Mouse (Mus musculus): ENCODE measurements around the gene Magi1. TPM values are rescaled to one million over a fixed set of nuclear protein-coding genes. Genes with fewer than 3 reads are reported as not detected.

Gene Magi1
- polyA plus RNA-seq, 1 experiment: 3.4 TPM

DNA sequence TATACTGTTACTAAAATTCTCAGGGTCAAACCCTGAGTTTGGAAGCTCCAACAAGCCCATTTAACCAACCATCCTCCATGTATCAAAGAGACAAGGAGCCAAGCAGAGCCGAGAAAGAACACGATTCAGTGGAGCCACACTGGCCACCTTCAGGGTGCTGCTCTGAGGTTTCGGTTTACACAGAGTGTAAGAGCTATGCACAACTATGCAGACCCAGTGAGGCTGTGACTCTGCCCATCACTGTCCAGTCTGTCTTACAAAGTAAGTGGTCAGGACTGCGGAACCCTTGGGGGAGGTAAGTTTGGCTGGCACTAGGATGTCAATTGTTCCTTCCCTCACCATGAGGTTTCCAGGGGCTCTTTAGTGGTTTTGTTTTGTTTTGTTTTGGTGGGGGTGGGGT, 465.2 kb downstream of the Magi1 start:
- H3K79me2 ChIP-seq (ENCODE audit: control insufficient read depth, insufficient read depth): no peaks in the 10 kb centered on the region
- no peak overlapping the region for H3K4me3 ChIP-seq
- no peaks in the 10 kb centered on the region for H3K36me3 ChIP-seq (ENCODE audit: control insufficient read depth, insufficient read depth)
- H3K27me3 ChIP-seq (ENCODE audit: control insufficient read depth, insufficient read depth, insufficient read length): no peaks in the 10 kb centered on the region
- no peak for TF ChIP-seq SRF (IDR thresholded peaks at IDR 0.05; ENCODE audit: control insufficient read depth, insufficient read length, low read depth)
- TF ChIP-seq E2F4 (IDR thresholded peaks at IDR 0.05; ENCODE audit: insufficient read depth): no peak
- no peak for TF ChIP-seq POLR2A (IDR thresholded peaks at IDR 0.05; ENCODE audit: insufficient read length, low read depth)
- no peak for TF ChIP-seq USF1 (IDR thresholded peaks at IDR 0.05; ENCODE audit: low read depth)
- TF ChIP-seq TCF12 (IDR thresholded peaks at IDR 0.05; ENCODE audit: insufficient read depth, poor library complexity, severe bottlenecking): no peak
- no peak for TF ChIP-seq CEBPB (IDR thresholded peaks at IDR 0.05; ENCODE audit: insufficient read depth, poor library complexity, severe bottlenecking)
- no peak for TF ChIP-seq MAX (IDR thresholded peaks at IDR 0.05; ENCODE audit: low read depth)
- H3K4me2 ChIP-seq (ENCODE audit: low read depth): no peak overlapping the region
- H3ac ChIP-seq (ENCODE audit: control insufficient read depth, insufficient read length): no peak overlapping the region

DNA sequence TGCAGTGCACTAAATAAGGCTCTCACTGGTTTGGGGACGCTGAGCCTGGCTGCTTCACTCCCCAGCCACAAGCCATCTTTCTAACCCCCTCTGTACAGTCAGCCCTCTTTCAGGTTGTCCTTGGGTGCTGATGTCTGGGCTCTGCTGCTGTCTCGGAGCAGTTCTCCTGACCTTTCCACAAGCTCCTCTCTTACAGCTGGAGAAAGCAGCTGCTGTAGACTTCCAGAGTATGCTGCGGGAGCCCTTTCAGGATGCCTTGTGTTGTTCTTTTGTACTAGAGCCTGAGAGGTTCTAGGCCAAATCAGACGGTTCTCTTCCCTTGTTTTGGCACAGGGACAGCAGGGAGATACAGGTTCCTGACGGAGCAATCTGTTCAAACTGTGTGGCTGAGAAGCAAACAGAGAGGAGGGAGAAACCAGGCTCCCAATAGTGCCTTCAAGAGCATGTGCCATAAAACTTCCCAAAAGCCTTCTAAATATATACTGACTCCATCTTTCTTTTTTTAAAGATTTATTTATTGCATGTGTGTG, 478.2 kb downstream of the Magi1 start:
- Histone ChIP-seq H3K4me3 (no peak overlapping the region), H3ac (ENCODE audit: control insufficient read depth, insufficient read length) (no peak overlapping the region), H3K79me2 (ENCODE audit: control insufficient read depth, insufficient read depth) (no peaks in the 10 kb centered on the region), H3K27me3 (ENCODE audit: control insufficient read depth, insufficient read depth, insufficient read length) (no peaks in the 10 kb centered on the region), H3K36me3 (ENCODE audit: control insufficient read depth, insufficient read depth) (no peaks in the 10 kb centered on the region), H3K4me2 (ENCODE audit: low read depth) (no peak overlapping the region)
- TF ChIP-seq MYOD1 (IDR thresholded peaks at IDR 0.05; ENCODE audit: control insufficient read depth in 1 of 3, insufficient read length in 2 of 3, low read depth in 2 of 3): no peak
- TF ChIP-seq SRF (IDR thresholded peaks at IDR 0.05; ENCODE audit: control insufficient read depth, insufficient read length, low read depth): no peak
- TF ChIP-seq USF1 (IDR thresholded peaks at IDR 0.05; ENCODE audit: low read depth): no peak
- TF ChIP-seq POLR2AphosphoS2 (IDR thresholded peaks at IDR 0.05; ENCODE audit: insufficient read length, low read depth): no peak
- no peak for TF ChIP-seq TCF12 (IDR thresholded peaks at IDR 0.05; ENCODE audit: insufficient read depth, poor library complexity, severe bottlenecking)
- no peak for TF ChIP-seq E2F4 (IDR thresholded peaks at IDR 0.05; ENCODE audit: insufficient read depth)
- no peak for TF ChIP-seq MAX (IDR thresholded peaks at IDR 0.05; ENCODE audit: low read depth)

DNA sequence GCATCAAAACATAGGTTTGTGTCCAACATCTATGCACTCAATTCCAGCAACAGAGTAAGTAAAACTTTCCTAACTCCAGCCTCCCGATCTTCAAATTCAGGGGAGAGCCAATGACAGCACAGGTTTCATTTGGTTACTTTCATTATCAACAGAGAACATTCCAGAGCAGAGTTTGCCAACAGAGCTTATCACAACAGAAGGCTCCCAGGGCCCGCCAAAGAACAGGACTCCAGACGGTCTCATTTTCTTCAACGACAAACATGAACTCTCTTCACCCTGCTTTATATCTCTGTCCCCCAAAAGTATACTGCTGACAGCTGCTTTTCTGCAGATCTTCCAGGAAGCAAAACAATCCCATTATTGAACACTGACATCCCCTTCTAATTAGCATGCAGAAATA, 481.3 kb downstream of the Magi1 start:
- Histone ChIP-seq H3K27me3 (ENCODE audit: control insufficient read depth, insufficient read depth, insufficient read length) (no peaks in the 10 kb centered on the region), H3K36me3 (ENCODE audit: control insufficient read depth, insufficient read depth) (no peaks in the 10 kb centered on the region), H3K4me2 (ENCODE audit: low read depth) (no peak overlapping the region), H3K79me2 (ENCODE audit: control insufficient read depth, insufficient read depth) (no peaks in the 10 kb centered on the region), H3ac (ENCODE audit: control insufficient read depth, insufficient read length) (no peak overlapping the region), H3K4me3 (no peak overlapping the region)
- TF ChIP-seq POLR2A (IDR thresholded peaks at IDR 0.05; ENCODE audit: insufficient read length, low read depth) (no peak), MAX (IDR thresholded peaks at IDR 0.05; ENCODE audit: low read depth) (no peak)

DNA sequence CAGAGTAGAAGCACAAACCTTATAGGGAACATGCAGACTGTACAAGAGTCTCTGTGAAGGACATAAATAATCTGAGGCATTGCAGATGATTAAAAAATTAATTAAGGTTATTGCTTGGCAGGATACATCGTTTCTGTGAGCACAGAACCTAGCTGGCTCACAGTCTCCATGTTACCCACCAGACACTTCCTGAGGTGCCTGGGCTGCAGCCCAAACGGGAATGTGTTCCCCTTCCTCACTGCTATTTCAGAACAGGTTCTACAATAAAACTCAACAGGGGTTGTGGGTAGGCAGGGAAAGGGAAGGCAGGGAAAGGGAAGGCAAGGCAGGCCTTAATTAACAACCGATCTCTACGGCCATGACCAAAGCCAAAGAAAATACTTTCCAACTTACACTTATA, 483.3 kb downstream of the Magi1 start:
- H3K79me2 ChIP-seq (ENCODE audit: control insufficient read depth, insufficient read depth): no peaks in the 10 kb centered on the region
- no peak overlapping the region for H3ac ChIP-seq (ENCODE audit: control insufficient read depth, insufficient read length)
- no peaks in the 10 kb centered on the region for H3K36me3 ChIP-seq (ENCODE audit: control insufficient read depth, insufficient read depth)
- no peak overlapping the region for H3K4me2 ChIP-seq (ENCODE audit: low read depth)
- H3K4me3 ChIP-seq: no peak overlapping the region
- TF ChIP-seq MAX (IDR thresholded peaks at IDR 0.05; ENCODE audit: low read depth): no peak
- TF ChIP-seq TCF3 (IDR thresholded peaks at IDR 0.05; ENCODE audit: insufficient read length, low read depth): no peak
- TF ChIP-seq POLR2AphosphoS2 (IDR thresholded peaks at IDR 0.05; ENCODE audit: insufficient read length, low read depth): no peak
- TF ChIP-seq REST (IDR thresholded peaks at IDR 0.05; ENCODE audit: insufficient read depth, insufficient read length): no peak
- TF ChIP-seq POLR2A (IDR thresholded peaks at IDR 0.05; ENCODE audit: insufficient read length, low read depth): no peak
- no peak for TF ChIP-seq E2F4 (IDR thresholded peaks at IDR 0.05; ENCODE audit: insufficient read depth)
- no peak for TF ChIP-seq TCF12 (IDR thresholded peaks at IDR 0.05; ENCODE audit: insufficient read depth, poor library complexity, severe bottlenecking)
- no peak for TF ChIP-seq MYOD1 (IDR thresholded peaks at IDR 0.05; ENCODE audit: control insufficient read depth in 1 of 3, insufficient read length in 2 of 3, low read depth in 2 of 3)
- no peak for TF ChIP-seq USF1 (IDR thresholded peaks at IDR 0.05; ENCODE audit: low read depth)
- no peak for TF ChIP-seq MYOG (IDR thresholded peaks at IDR 0.05; ENCODE audit: control insufficient read depth in 1 of 3, insufficient read depth in 1 of 3, insufficient read length in 2 of 3, low read depth in 2 of 3)
- no peak for TF ChIP-seq CEBPB (IDR thresholded peaks at IDR 0.05; ENCODE audit: insufficient read depth, poor library complexity, severe bottlenecking)
- TF ChIP-seq SRF (IDR thresholded peaks at IDR 0.05; ENCODE audit: control insufficient read depth, insufficient read length, low read depth): no peak
- no peaks in the 10 kb centered on the region for H3K27me3 ChIP-seq (ENCODE audit: control insufficient read depth, insufficient read depth, insufficient read length)

DNA sequence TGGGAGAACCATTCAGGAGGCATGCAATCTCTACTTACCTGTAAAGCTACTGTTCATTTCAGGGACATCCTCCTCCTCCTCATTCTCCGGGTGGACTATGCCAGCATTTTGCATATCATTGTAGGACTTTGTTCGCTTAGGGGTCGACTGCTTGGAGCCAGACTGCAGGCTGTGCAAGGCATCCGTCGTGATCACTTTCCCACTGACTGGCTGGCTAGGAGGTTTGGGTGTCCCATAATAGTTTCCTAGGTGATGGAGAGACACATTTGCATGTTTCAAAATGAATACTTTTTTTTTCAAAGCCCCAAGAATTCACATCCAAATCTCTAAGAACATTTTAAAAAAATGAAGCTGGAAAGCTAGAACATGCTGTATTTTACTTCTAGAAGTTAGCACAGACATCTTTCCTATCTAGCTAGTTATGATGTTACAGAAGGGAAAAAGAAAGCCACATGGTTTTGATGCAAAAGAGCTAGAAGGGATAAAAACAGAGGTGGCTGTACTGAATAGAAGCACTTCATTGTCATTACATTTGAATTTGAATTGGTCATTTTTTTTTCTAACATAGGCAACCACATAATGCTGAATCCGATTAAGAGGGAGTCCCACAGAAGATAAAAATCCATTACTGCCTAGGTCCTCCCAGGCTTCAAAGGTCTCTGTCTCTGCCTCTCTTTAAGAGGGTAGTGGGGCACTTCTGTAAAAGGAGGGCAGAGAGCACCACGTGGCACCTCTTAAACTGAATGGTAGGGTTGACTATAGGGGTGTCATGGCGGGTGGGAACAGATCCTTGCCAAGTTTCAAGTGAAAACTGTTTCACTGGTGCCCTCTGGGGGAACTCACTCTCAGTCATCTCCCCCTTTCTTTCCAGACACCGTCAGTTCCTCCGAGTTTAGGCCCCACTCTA, 491.2 kb downstream of the Magi1 start:
- H3K27me3 ChIP-seq (ENCODE audit: control insufficient read depth, insufficient read depth, insufficient read length): no peaks in the 10 kb centered on the region

More for the DNA sequence above, 491.2 kb downstream of the Magi1 start:
- TF ChIP-seq SRF (IDR thresholded peaks at IDR 0.05; ENCODE audit: control insufficient read depth, insufficient read length, low read depth): no peak
- TF ChIP-seq USF1 (IDR thresholded peaks at IDR 0.05; ENCODE audit: low read depth): no peak
- no peak for TF ChIP-seq MYOD1 (IDR thresholded peaks at IDR 0.05; ENCODE audit: control insufficient read depth in 1 of 3, insufficient read length in 2 of 3, low read depth in 2 of 3)
- no peak for TF ChIP-seq REST (IDR thresholded peaks at IDR 0.05; ENCODE audit: insufficient read depth, insufficient read length)
- TF ChIP-seq E2F4 (IDR thresholded peaks at IDR 0.05; ENCODE audit: insufficient read depth): no peak
- TF ChIP-seq POLR2AphosphoS2 (IDR thresholded peaks at IDR 0.05; ENCODE audit: insufficient read length, low read depth): no peak
- no peak for TF ChIP-seq MAX (IDR thresholded peaks at IDR 0.05; ENCODE audit: low read depth)
- no peak for TF ChIP-seq TCF12 (IDR thresholded peaks at IDR 0.05; ENCODE audit: insufficient read depth, poor library complexity, severe bottlenecking)
- no peak for TF ChIP-seq CEBPB (IDR thresholded peaks at IDR 0.05; ENCODE audit: insufficient read depth, poor library complexity, severe bottlenecking)
- no peak for TF ChIP-seq MYOG (IDR thresholded peaks at IDR 0.05; ENCODE audit: control insufficient read depth in 1 of 3, insufficient read depth in 1 of 3, insufficient read length in 2 of 3, low read depth in 2 of 3)
- no peak for TF ChIP-seq POLR2A (IDR thresholded peaks at IDR 0.05; ENCODE audit: insufficient read length, low read depth)
- H3K4me2 ChIP-seq (ENCODE audit: low read depth): no peak overlapping the region
- no peaks in the 10 kb centered on the region for H3K36me3 ChIP-seq (ENCODE audit: control insufficient read depth, insufficient read depth)
- no peak overlapping the region for H3ac ChIP-seq (ENCODE audit: control insufficient read depth, insufficient read length)
- H3K79me2 ChIP-seq (ENCODE audit: control insufficient read depth, insufficient read depth): no peaks in the 10 kb centered on the region
- H3K4me3 ChIP-seq: no peak overlapping the region

Measured in myocyte (in vitro differentiated cells).